Mouse (Mus musculus) retina, postnatal 7 days (tissue): Measurements from ENCODE around the gene Extl2.
A peak's percentile ranks its signal among the peaks of the same experiment; 100 is the strongest.

Source experiments
- DNase-seq: peaks from one replicate; pipeline ENCODE4 v3.0.0-alpha.2; 2012; ENCODE audit warnings: low read depth, low spot score

Extl2 gene

DNA sequence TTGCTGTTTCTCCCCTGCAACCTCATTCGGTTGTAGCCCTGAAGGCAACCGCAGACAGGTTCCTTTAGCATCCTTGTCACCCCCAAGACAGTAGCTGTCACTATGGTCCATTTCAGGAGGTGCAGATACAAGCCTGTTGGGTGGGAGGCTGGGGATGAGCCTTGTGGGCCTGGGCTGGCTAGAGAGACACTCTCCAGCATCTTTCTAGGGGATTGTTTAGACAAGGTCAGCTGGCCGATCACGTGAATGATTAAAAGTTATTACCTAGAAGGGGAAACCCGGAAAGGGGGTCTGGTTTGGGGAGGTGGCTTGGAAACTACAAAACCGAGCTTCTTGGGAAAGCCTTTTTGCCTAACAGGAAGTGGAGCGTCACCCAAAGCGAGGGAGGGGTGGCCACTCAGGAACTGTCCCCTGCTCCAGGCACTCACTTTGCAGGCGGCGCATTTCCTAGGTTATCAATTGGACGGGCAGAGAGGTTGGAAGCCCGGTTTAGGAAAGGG is 729 bp downstream of the Extl2 start:
- DNase-seq: peak; percentile 37

DNA sequence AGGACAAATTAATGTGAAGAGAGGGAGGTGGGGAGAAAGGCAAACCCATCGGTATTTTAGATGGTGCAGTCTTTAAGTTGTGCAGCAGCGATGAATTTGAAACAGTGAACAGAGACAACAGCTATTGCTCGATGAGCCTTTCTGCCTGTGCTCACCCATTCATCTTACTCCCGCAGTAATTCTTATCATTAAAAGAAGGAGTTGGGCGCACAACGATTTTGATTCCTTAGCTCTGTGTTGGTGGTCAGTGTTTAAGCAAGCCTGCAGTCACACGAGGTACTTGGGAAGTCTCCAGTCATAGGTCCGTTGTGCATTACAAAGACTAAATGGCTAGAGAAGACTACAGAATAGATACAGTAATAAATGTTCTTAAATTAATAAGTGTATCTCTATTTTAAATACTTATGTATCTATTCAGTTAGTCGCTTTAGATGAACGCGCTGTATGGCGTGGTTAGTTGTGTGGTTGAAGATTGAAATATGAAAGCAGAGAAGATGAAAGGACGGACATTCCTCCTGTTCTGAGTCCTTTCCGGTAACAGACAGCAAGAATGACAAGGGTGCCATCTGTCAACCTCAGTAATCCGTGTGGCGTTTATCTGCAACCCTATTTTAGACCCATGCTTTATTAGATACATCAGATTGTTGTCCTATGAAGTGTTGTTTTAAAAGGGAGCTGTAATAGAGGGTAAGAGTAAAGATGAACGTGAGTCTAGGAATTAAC is 2.5 kb downstream of the Extl2 start:
- DNase-seq: no peak

DNA sequence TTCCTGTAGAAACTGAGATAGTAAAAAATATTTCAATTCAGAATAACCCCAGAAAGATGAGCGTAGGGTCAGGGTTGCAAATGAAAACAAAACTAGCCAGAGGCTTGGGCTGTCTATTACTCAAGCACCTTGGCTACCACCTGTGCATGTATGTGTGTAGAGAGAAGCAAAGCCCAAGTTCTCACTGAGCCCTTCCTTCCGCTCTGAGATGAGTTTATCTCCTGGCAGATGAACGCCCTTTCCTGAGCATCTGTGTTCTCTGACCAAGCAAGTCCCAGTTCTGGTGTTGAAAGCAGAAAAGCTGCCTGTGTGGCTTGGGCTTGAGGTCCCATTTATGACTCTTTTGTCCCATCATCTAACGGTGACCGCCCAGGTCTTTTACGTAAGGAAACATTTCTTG is 7.6 kb downstream of the Extl2 start:
- no peak for DNase-seq

DNA sequence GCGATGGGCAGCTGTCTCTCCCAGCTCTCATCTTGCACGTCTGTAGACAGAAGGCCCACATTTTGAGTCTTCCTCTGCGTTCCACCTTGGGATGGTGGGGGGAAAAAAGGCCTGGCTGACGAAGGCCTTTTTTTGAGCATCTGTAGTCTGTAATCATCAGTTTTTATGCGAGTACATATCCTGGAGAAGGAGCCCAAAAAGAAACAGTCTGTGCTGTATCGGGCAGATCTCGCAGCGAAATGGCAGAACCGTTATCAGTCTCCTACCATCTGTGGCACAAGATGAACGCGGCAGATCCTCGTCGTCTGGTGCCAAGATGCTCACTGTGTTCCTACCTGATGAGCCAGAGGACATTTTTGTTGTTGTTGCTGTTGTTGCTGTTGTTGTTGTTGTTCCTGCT is 8.9 kb downstream of the Extl2 start:
- DNase-seq: no peak

DNA sequence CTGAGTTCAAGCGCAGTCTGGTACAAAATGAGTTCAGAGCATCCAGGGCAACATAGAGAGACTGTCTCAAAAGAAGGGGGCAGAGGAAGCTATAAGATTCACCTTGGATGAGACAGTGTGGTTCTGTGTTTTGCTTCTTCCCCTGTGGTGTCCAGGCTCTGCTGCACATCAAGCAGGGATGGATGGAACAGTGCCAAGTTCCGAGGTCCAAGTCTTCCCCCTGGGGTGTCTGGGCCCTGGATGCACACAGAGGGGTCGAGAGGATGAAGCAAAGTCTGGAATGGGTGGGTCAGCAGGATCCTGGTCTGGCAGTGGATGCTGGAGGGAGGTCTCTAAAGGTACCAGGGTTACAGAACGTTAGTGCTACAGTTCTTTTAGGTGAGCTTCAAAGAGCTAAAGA is 11.3 kb downstream of the Extl2 start:
- no peak for DNase-seq

DNA sequence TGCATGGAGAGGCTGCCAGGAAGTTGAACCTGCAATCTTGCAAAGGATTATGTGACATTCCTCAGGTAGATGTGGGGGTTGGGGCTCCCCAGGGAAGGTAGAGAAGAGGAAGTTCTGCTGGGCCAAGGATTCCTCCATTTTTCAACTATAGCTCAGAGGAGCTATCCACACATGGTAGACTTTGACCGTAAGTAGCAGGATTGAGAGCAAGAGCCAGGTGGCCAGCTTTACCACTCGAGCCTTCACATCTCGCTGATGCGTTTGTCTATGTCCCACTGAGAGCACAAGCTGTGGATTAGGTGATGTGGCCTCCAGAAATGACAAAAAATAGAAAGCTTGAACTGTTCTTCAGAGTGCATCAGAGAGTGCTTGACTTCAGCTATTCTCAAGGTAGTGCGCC is 11.9 kb downstream of the Extl2 start:
- no peak for DNase-seq

DNA sequence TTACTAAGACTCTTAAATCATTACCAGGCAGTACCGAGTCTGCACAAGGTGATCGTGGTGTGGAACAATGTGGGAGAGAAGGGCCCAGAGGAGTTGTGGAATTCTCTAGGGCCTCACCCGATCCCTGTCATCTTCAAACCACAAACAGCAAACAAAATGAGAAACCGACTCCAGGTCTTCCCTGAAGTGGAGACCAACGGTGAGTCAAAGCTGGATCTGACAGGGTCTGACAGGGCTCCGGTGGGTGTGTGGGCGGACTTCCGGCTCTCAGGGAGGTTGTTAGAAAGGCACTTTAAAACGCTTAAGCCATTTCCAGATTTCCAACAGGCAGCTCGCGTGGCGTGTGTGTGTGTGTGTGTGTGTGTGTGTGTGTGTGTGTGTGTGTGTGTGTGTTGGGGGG is 17.0 kb downstream of the Extl2 start:
- no peak for DNase-seq

DNA sequence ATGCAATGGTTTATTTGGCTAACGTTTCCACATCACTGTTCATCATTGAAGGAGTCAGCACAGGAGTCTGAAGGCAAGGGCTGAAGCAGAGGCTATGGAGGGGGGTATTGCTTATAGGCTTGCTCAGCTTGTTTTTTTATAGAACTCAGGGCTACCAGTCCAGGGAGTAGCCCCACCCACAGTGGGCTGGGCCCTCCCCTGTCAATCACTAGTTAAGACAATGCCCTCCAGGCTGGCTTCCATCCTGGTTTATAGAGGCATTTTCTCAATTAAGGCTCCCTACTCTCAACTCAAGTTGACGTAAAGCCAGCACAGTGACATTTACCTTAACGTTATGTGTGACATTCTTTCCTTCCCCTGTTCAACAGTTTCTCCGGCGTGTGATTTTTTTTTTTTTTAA is 17.4 kb downstream of the Extl2 start:
- no peak for DNase-seq

DNA sequence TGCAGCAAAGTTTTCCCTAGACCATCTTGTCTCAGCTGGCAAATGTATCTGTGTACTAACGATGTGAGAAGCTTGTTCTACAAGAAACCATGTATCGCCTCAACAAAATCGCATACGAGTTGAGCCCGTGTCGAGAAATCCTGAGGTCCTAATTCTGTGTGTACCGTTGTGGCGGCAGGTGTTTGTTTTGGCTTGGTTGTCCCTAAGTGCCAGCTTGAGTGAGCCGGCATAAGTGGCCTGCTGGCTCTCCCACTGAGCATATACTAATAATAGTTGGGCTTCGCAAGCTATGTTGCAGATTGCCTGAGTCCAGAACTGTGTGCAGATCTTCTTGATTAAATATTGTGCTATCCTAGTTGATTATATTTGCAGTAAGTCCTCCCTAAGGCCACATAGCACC is 18.4 kb downstream of the Extl2 start:
- DNase-seq: no peak

DNA sequence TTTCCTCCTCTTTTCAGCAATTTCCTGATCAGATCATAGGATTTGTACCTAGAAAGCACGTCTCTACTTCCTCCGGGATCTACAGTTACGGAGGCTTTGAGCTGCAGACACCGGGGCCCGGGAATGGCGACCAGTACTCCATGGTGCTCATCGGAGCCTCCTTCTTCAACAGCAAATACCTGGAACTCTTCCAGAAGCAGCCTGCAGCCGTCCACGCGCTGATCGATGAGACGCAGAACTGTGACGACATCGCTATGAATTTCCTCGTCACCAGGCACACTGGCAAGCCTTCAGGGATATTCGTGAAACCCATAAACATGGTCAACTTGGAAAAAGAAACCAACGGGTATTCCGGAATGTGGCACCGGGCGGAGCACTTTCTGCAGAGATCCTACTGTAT is 19.7 kb downstream of the Extl2 start:
- DNase-seq: no peak

DNA sequence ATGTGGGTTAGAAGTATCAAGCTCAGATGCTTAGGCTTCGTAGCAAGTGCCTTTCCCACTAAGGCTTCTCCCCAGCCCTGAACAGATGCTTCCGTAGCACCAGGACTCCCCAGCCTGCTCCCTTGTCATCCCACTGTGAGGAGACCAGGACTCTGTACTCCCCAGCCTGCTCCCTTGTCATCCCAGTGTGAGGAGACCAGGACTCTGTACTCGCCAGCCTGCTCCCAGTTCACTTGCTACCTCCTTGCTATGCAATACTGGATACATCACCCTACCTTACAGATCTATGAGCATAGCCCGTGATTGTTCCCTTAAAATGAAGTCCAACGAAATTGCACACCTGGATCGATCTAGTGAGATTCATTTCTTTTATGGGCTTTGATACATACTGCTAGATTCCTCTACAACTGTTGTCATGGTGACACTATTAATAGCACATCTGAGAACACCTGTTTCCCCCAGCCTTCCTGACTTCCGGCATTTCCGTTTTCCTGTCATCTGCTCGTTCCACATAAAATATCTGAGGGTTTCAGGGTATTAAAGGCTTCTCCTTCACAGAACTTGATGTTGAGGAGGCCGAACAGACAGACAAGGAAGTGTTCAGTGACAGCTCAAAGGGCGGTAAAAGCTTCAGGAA is 23.0 kb downstream of the Extl2 start:
- no peak for DNase-seq

DNA sequence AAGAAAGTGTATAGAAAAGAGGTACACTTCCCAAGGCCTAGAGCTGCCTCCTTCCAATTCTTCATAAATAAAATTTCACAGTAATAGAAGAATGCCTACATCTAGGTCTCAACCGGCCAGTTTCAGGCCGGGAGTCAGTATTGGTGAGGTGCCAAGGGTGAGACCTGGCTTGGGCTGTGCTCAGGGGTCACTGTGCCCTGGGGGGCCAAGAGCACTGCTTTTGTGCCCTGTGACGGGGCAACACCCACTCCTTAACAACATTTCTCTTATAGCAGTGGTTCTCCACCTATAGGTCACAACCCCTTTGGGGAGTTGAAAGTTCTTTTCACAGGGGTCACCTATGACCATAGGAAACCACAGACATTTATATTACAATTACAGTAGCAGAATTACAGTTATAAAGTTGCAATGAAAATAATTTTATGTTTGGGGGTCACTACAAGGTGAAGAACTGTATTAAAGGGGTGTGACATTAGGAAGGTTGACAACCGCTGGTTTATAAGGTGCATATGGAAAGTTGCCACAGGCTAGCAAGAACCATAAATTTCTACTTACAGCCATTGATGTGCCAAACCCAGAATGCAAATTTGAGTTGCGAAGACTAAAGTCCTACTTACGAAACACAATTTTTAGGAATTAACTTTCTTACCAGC is 26.1 kb downstream of the Extl2 start:
- no peak for DNase-seq

DNA sequence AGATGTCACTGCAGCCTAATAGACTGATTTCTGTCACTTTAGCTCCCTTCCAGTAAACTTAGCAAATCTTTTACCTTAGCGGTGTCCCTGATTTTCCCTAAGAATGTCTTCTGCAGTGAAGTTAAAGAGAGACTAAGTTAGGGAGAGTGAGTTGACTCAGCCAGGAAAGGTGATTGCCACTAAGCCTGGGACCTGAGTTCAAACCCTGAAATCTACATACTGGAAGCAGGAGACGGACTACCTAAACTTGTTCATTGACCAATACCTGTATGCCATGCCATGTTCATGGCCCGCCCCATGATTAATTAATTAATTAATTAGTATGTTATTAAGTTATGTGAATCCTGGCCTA is 26.6 kb downstream of the Extl2 start:
- peak; percentile 24 for DNase-seq

DNA sequence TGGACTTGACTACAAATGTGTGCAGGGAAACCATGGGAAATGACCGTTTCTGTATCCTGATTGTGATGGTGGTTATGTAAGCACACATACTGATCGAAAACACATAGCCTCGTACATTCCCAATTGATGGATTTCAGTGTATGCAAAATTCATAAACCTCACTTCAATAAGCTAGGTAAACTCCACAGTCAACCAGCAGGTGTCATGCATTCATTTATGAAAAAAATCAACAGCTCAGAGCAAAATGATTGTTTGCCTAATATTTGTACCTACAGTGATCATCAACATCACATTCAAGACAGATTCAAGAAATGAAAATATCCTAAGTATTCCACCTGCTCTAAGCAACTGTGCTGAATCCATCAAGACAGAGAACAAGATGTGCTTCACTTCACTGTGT is 33.5 kb downstream of the Extl2 start:
- DNase-seq: no peak

DNA sequence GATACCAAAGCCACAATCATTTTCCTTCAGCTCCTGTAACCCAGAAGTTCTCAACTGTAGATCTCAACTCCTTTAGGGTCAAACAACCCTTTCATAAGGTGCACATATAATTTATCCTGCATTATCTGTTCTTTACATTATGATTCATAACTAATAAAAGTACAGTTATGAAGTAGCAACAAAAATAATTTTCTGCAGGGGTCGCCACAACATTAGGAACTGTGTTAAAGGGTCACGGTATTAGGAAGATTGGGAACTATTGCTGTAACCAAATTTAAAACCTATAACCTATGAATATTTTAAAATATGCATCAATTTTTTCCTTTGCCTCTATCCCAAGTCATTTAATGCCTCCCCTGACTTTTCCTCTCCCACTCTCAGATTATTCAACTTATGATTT is 38.7 kb downstream of the Extl2 start:
- no peak for DNase-seq

DNA sequence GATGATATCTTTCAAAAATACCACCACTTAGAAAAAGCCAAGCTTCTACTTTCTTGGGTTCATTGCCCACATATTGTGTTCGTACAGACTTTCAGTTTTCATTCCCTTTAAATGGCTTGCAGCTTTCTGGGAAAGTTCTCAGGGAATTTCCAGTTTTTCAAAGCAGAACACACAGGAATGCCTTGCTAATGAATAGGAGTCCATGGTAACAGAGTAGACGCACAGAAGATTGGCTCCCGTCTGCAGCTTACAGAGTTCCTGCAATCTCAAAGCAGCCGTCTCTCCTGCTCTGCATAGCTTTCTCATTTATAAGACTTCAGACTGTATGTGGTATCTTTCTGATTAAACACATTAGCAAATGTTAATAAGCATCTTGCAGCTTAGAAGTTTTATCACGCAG is 39.8 kb downstream of the Extl2 start:
- no peak for DNase-seq

DNA sequence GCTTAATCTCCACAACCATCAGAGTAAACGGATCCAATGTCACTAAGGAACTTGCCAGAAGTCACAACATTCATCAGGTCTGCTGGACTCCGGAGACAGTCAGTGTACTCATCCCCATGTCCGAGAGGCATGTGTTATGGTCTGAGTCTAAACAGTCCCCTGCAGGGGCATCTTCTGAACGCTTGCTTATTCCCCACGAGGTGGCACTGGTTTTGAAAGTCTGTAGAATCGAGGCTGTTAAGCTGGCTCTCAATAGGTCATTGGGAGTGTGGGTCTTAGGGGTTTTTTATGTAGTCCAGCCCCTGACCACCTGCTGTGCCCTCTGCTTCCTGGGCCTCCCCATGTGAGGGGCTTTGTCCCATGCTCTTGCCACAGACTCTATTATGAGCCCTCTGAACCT is 49.8 kb downstream of the Extl2 start:
- no peak for DNase-seq

DNA sequence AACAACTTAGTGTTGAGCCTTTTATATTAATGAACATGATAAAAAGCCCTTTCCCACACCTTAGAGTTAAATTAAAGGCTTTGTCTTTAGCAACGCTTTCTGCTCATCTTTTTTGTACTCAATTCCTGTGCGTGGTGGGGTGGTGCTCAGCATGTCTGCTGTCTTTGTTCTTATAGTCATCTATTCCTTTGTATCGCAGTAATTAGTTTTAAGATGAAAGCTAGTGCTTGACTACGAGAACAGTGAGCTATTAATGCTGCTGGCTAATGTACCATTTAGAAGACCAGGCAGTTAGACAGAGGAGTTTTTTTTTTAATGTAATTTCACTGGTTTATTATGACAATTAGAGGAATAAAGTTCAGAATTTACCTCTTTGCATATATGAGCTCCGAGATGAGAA is 53.1 kb downstream of the Extl2 start:
- no peak for DNase-seq

DNA sequence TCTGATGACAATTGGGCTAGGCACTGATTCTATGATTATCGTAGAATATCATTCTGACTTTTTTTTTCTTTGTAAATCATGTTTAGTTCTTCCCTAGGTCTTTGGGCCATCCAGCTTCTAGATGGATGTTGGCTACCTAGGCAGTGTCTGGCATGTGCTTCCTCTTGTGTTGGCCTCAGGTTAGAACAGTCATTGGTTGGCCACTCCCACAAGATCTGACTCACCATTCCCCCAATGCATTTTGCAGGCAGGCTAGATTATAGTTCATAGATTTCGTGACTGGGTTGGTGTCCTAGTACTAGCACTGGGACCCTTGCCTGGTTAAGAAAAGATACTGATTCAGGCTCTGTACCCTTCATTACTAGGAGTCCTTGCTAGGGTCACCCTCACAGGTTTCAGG is 54.9 kb downstream of the Extl2 start:
- DNase-seq: no peak

DNA sequence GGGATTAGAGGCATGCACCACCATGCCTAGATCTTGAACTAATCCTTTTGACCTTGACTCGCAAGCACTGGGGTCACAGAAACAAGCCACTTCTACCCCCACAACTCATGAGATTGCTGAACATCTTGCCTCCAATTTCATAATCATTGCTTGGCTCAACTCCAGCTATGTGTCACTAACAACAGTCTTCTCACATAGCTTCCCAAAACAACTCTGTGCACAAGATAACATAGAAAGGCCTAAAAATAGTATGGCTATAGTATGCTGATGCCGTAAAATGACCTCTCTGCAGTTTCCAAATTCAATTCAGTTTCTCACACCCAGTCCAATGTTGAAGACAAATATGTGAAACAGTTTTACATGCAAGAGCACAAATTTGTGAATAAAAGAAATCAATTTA is 65.3 kb downstream of the Extl2 start:
- DNase-seq: no peak

DNA sequence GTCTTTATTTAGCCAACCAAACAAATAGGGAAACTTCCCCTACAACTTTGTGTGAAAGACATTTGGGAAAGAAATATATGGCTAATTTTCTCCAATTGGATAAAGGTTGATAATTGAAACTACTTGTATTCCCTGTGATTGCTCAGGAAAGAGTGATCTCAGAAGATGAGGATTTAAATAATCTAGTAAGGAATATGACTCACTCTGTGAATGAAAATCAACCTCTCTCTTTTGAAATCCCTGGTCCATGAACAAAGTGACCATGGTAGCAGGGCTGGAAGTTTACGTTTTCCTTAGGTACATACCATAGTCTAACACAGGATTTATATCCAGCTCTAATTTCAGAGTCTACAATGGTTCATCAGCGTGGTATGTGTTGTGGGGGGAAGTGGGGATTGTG is 69.5 kb downstream of the Extl2 start:
- no peak for DNase-seq

DNA sequence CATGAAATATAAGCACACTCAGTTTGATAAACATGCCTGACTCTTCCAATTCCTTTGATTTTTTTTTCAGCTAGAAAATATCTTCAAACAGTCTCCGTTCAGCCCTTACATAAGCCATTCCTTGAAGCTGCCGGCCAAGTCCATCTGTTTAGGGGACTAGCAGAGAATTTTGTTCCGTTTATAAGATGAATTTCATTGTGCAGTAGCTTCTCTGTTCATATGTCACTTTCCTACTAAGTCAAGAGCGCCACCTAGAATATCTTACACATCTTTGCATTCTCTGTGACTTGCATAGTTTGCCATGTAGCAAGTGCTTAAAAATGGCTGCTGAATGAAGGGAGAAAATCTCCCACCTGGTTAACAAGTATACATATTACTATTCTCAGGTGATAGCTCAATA is 71.2 kb downstream of the Extl2 start:
- no peak for DNase-seq
